Mouse (Mus musculus) gastrocnemius, adult 8-10 months (tissue): ENCODE measurements at regions not wholly inside any gene's neighbourhood (a gene's known extent, or its start where the extent isn't known, plus 50 kb on each side); places are given as distances from the start of the nearest gene placed in this dataset.
"Not testable (repeated sequence)": the region's sequence is repeated elsewhere in the genome, so short reads cannot be mapped to it uniquely, and the experiment has no call there.

Source experiments
- DNase-seq, 2 experiments: peaks; one replicate each; pipeline ENCODE4 v3.0.0; 2022; ENCODE audit warnings: low spot score in 2 of 2

DNA sequence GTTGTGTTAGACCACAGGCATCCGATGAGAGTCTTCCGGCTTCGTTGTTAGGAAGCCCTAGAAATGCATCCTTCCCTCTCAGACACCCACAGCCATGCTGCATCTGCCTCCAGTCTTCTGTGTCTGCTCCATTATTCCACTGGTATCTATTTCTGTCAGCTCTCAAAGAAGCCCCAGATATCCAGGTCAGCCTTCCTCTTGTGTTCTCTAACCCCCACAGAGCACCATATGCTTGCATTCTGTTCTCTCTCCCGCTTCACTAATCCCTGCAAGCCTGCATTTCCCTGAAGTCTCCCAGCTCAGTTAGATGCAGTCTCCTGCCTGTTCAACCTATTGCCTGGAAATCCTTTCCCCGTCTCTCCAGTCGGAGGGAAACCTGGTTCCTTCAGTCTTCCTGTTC is 53.6 kb upstream of the Wdfy3 start:
- no peak for DNase-seq

GRCm38 (mm10) chr5:102126737-102127136 is 57.0 kb upstream of the Wdfy3 start:
- no peak for DNase-seq

- no peak for DNase-seq
Observed at GRCm38 (mm10) chr5:102147991-102148390, 78.3 kb upstream of the Wdfy3 start.

- peak; percentile 25 to 43 for DNase-seq
Observed at GRCm38 (mm10) chr5:102149481-102150129, 79.9 kb upstream of the Wdfy3 start.

GRCm38 (mm10) chr5:102159621-102160020 is 89.9 kb upstream of the Wdfy3 start:
- no peak for DNase-seq

- no peak for DNase-seq
Observed at GRCm38 (mm10) chr5:102167981-102168380, 98.3 kb upstream of the Wdfy3 start.

DNA sequence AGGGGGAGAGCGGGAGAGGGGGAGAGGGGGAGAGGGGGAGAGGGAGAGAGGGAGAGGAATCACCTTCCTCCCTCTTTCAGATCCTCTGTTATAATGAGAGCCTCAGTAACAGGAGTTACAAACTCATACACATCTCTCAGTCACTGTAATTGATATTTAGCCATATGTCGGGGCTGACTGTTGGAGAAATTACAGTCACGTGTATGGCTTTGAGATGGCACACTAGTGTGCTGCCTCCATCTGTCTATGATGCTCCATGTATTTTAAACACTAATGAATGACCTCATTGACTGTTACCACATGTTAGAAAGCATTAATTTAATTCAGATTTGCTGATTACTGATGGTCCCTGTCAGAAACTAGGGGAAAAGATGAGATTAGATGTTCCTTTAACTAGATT is 102.1 kb upstream of the Wdfy3 start:
- no peak for DNase-seq

GRCm38 (mm10) chr5:102180250-102180649 is 110.5 kb upstream of the Wdfy3 start:
- no peak for DNase-seq

GRCm38 (mm10) chr5:102188951-102189350 is 119.2 kb upstream of the Wdfy3 start:
- DNase-seq = not testable (repeated sequence)

- no peak for DNase-seq
Observed at GRCm38 (mm10) chr5:102206456-102206855, 136.7 kb upstream of the Wdfy3 start.

DNA sequence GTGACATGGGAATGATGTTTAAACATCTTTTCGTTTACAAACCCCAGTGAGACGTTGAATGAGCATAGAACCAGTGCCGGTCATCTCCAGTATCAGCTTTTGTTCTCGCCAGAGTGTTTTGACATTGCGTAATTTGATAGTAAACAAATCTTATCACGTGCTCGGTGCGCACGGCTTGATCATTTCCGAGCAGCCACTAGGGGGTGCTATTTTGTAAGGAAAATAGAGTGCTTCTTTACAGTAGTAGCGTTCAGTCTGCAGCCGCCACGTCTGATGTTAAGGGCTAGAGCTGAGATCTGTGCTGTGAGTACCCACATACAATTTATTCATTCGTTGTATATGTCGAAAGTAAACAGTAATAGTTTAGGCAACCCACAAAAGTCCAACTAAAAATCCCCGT is 137.2 kb upstream of the Wdfy3 start:
- DNase-seq = peak; percentile 61 to 63

DNA sequence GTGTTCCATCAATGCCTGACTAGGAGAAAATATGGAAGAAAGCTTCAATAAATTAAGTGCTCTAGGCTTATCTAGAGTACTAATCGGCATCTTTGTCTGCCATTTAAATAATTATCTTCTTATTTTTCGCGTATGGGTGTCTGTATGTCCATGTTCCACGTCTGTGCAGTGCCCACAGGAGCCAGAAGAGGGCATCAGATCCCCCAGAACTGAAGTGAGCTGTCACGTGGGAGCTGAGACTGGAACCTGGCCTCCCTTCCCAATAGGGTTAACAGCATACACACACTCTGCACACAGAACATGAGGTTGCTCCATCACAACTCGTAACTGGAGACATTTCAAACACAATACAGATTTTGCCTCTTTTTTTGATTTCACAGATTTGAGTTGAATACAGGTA is 143.4 kb upstream of the Wdfy3 start:
- DNase-seq = no peak

DNA sequence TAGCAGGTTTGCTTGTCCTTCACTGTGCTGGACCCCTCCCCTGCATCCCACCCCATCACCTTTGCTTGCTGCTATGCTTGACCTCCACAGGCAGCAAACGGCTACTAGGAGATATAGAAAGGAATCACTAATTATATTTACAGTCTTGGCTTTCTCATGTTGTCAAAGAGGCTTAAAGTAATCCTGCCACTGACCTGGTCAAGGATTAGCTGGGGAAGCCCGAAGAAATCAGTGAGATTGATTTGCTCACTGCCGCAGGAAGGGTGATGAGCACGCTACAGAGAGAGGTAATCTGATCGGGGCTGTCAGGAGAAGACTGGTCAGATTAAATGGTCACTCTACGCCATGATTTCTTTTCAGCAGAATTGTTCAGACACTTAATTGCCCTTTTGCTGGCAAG is 157.4 kb upstream of the Wdfy3 start:
- no peak for DNase-seq

- no peak for DNase-seq
Observed at GRCm38 (mm10) chr5:102242614-102243013, 172.9 kb upstream of the Wdfy3 start.

DNA sequence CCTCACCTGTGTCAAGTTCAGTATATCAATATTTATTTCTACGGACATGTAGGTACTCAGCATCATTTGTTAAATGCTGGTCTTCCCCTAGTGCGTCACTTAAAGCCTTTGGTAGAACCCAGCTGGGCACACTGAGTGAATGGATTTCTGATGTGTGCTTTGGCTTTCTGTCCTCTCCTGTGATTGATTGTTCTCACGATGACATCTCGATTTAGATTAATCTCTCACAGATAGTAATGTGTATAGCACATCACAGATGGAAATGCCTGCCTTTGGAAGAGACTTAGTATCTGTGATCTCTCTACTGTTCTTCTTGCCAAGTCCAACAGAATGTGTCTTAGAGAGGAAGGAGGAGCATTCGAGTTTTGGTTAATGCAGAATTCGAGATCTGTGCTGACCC is 175.0 kb upstream of the Wdfy3 start:
- DNase-seq = no peak

- DNase-seq = no peak
Observed at GRCm38 (mm10) chr5:102248747-102249146, 179.0 kb upstream of the Wdfy3 start.

DNA sequence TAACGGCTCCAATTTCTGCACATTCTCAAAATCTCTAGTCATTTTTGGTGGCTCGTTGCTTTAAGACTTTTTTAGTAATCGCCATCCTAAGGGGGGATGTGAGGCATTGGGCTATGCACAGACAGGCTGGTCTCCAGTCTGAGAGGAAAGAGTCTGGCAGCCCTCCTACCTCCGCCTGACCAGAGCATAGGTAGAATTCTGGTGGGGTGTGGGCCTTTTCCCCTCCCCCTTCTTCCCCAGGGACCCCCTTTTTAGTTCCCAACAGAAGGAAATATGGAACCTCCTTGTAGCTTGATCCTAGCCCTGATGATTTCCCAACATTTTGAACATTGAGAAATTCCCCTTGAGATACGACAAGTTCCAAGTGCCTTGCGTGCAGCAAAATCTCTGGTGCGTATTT is 181.4 kb upstream of the Wdfy3 start:
- peak in 1 of 2 experiments; percentile 8 for DNase-seq

DNA sequence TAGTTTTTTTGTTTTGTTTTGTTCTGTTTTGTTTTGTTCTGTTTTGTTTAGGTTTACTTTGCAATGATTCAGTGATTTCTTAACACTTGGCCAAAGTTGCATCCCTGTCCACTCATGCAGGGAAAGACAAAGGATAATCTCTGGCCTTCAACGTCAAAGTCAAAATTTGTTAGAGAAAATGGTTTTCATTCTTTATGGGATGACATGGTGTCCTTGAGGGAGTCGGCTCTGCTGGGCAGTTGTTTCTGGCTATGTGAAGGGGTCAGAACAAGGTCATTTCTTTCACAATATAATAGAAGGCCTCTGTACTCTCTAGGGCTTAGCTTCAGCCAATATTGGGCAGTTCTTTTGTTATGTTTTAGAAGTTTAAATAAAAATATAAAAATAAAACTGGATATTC is 184.1 kb upstream of the Wdfy3 start:
- DNase-seq = no peak

DNA sequence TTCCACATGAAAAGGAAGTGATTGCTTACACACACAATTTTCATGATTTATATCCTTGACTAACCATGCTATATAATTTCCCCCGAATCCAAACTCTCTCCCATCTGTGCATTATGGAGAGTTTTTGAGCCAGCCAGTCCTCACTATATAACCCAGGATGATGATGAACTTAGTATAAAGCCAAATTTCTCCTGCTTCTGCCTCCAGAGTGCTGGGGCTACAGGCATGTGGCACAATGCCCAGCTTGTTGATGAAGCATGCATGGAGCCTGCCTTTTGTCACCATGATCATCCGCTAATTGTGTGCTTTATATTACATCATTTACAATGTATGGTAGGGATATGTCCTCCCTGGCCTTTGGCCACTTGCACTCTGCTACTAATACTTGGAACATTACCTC is 187.4 kb upstream of the Wdfy3 start:
- no peak for DNase-seq

DNA sequence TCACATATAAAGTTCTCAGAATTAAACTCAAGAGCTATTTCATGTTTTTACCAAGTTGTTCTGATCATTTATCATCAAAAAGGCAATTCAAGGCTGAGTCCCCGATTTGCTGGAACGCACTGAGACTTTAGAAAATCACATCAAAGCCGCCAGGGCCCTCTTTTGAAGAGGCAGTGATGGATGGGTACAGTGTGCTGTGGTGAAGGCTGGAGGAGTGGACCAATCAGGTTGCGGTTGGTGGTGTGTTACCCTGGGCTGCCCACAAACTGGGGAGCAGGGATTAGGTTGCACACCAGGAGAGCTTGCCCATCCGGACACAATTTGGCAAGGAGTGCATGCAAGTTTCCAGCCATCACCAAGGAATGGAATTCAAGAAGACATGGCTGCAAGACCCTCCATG is 191.9 kb upstream of the Wdfy3 start:
- no peak for DNase-seq

DNA sequence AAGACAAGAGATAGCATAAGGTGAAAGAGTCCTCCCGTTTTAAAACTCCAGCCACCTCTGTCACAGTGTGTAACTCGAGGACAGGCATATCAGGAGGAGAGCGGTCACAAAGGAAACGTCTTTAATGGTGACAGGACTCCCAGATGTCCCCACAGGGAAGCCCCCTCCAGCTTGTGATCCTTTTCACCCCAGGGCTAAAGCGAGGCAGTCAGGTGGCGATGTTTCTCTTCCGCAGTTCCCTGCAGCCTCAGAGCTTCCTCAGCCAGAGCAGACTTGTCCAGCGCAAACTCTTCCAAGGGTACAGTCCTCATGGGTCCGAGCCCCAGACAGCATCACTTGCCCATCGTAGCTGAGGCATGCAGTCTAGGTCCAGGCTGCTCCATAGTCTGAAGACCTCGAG is 196.7 kb upstream of the Wdfy3 start:
- DNase-seq = no peak

DNA sequence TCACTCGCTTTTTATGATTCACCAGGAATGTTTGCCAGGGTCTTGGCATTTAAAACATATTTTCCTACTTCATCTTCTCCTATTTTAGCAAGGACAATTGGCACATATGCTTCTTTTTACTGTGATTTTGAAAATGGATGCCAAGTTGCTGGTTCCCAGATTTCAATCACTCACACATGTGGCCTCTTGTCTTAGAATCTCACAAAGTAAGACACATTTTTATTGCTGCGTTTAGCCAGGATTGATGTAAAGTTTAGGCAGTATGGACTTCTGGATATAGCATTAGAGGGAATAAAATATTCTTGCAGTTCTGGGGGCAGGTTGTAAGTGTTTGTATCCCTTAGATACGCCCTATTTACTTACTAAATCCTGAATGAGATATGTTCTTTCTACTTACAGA is 197.4 kb upstream of the Wdfy3 start:
- no peak for DNase-seq

DNA sequence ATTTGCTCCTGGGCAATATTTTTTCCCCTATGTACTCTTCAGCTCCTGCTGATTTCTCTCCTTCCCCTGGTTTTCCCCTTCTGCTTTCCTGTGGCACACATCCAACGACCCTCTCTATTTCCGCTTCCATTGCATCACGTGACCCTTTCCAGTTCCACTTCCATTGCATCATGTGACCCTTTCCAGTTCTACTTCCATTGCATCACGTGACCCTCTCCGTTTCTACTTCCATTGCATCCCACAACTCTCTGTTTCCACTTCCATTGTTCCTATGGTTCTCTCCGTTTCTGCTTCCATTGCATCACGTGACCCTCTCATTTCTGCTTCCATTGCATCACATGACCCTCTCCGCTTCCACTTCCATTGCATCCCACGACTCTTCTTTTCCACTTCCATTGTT is 199.5 kb upstream of the Wdfy3 start:
- DNase-seq = no peak

- no peak for DNase-seq
Observed at GRCm38 (mm10) chr5:102275621-102276020, 205.6 kb upstream of the Arhgap24 start.
